Comparison of ENCODE assay signal across 8 mouse cellular contexts in genomic region chr10:108088883-108089282, GRCm38 (mm10).
DNase-seq lines count a peak whose midpoint lies in the region; ATAC-seq and TF ChIP-seq lines count a peak whose summit lies in the region.
"Had no signal": no experiment of that assay in that cellular context is flagged by ENCODE, and none has a peak within 500 bp of the region (broad histone marks: within the 10 kb centered on the region; RNA-seq: fewer than 3 reads in every experiment).

No protein-coding gene starts in this region.

- no peak for DNase-seq in lung, adult 2 months
- peak; percentile 41 to 55 for DNase-seq in frontal cortex, postnatal 36 days (ENCODE audit: low spot score in 2 of 2)
- DNase-seq in thymus, postnatal 4 days, result no peak
- DNase-seq in urinary bladder, adult 2 months (ENCODE audit: low spot score), result no peak
- DNase-seq: thymus, postnatal 36 days had no signal

- peak overlapping the region; percentile 43 for H3K4me2 ChIP-seq in lung, embryonic 15.5 days
- peak overlapping the region; percentile 21; the same call in 1 of the 2 replicates for H3K4me2 ChIP-seq in intestine, postnatal 0 days (replicated peaks; ENCODE audit: low read depth)

- H3K36me3 ChIP-seq in lung, embryonic 15.5 days, result no peaks in the 10 kb centered on the region
- no peaks in the 10 kb centered on the region for H3K36me3 ChIP-seq in intestine, postnatal 0 days (ENCODE audit: control insufficient read depth, insufficient read depth)
- no peaks in the 10 kb centered on the region for H3K36me3 ChIP-seq in small intestine, adult 2 months (ENCODE audit: control insufficient read depth, insufficient read depth, low read length)

- H3K27me3 ChIP-seq in lung, embryonic 15.5 days, result no peaks in the 10 kb centered on the region
- H3K27me3 ChIP-seq in intestine, postnatal 0 days (replicated peaks; ENCODE audit: control insufficient read depth, insufficient read depth, low read length), result no peaks in the 10 kb centered on the region
- no peaks in the 10 kb centered on the region for H3K27me3 ChIP-seq in small intestine, adult 2 months (ENCODE audit: control insufficient read depth, insufficient read depth, low read length)

- H3K4me1 ChIP-seq in lung, embryonic 15.5 days, result peaks cover 20% of the 10 kb centered on the region
- no peaks in the 10 kb centered on the region; the same call in 1 of the 2 replicates for H3K4me1 ChIP-seq in lung, adult 2 months (ENCODE audit: control insufficient read depth, insufficient read depth, low read length)
- no peaks in the 10 kb centered on the region for H3K4me1 ChIP-seq in intestine, postnatal 0 days (replicated peaks; ENCODE audit: control insufficient read depth, insufficient read depth, low read length)
- peaks cover 4% of the 10 kb centered on the region; the same call in 1 of the 2 replicates for H3K4me1 ChIP-seq in small intestine, adult 2 months (ENCODE audit: control insufficient read depth, insufficient read depth, insufficient read length, low read length)

- 24% methylated on average over 8 of the region's 8 CpGs for WGBS in lung, embryonic 15.5 days
- 23% methylated on average over 8 of the region's 8 CpGs for WGBS in lung, adult 2 months
- 31% methylated on average over 8 of the region's 8 CpGs for WGBS in intestine, postnatal 0 days
- 27% methylated on average over 8 of the region's 8 CpGs for WGBS in small intestine, adult 2 months

- ATAC-seq in lung, embryonic 15.5 days (ENCODE audit: borderline replicate concordance, extremely low read depth, low FRiP score, low TSS enrichment), result peak; percentile 61
- no peak for ATAC-seq in intestine, postnatal 0 days

- no peak overlapping the region; the same call in 1 of the 2 replicates for H3K9ac ChIP-seq in lung, embryonic 15.5 days
- no peak overlapping the region for H3K9ac ChIP-seq in intestine, postnatal 0 days (ENCODE audit: low read depth, low read length)

- H3K9me3 ChIP-seq in lung, embryonic 15.5 days, result no peaks in the 10 kb centered on the region
- H3K9me3 ChIP-seq in intestine, postnatal 0 days (ENCODE audit: control insufficient read depth), result no peaks in the 10 kb centered on the region

- TF ChIP-seq POLR2A in lung, adult 2 months (IDR thresholded peaks at IDR 0.05; ENCODE audit: borderline replicate concordance, extremely low read depth, low read depth, low read length), result no peak
- no peak for TF ChIP-seq POLR2A in small intestine, adult 2 months (IDR thresholded peaks at IDR 0.05; ENCODE audit: low read depth, low read length)

- H3K27ac ChIP-seq in lung, embryonic 15.5 days, result peak overlapping the region; percentile 82
- H3K27ac ChIP-seq in intestine, postnatal 0 days (ENCODE audit: low read depth, low read length), result peak overlapping the region; percentile 10; the same call in 1 of the 2 replicates
- peak overlapping the region; percentile 47 for H3K27ac ChIP-seq in small intestine, adult 2 months (ENCODE audit: insufficient read depth, low read depth, low read length)

- no peak for TF ChIP-seq CTCF in lung, adult 2 months (IDR thresholded peaks at IDR 0.05; ENCODE audit: insufficient read depth, low read length)
- no peak for TF ChIP-seq CTCF in intestine, postnatal 0 days (IDR thresholded peaks at IDR 0.05; ENCODE audit: low read depth)
- no peak for TF ChIP-seq CTCF in small intestine, adult 2 months (IDR thresholded peaks at IDR 0.05; ENCODE audit: extremely low read depth, insufficient read length, insufficient replicate concordance, low read depth, low read length)

- 0 out of 2 replicates have a peak overlapping the region, but pooled peaks have one; percentile 5 for H3K4me3 ChIP-seq in lung, embryonic 15.5 days
- no peak overlapping the region for H3K4me3 ChIP-seq in lung, adult 2 months (replicated peaks; ENCODE audit: extremely low read depth, low read depth, low read length)
- H3K4me3 ChIP-seq in intestine, postnatal 0 days (ENCODE audit: low read depth, low read length), result no peak overlapping the region
- no peak overlapping the region for H3K4me3 ChIP-seq in small intestine, adult 2 months (ENCODE audit: low read depth, low read length)

Comparison
In these comparisons a context has a peak if more than half of its experiments do, and no peak if none do; other contexts are left out.
1. H3K27ac ChIP-seq: peak in every context shown above with its lines; median percentile 82 in lung, embryonic 15.5 days; 47 in small intestine, adult 2 months; 10 in intestine, postnatal 0 days.
2. DNase-seq: peak in frontal cortex, postnatal 36 days (2 of 2); none in lung, adult 2 months (single experiment), thymus, postnatal 4 days (single experiment) and urinary bladder, adult 2 months (single experiment).